Mouse (Mus musculus): ENCODE measurements around the gene Prpf18.

The Prpf18 gene

DNA sequence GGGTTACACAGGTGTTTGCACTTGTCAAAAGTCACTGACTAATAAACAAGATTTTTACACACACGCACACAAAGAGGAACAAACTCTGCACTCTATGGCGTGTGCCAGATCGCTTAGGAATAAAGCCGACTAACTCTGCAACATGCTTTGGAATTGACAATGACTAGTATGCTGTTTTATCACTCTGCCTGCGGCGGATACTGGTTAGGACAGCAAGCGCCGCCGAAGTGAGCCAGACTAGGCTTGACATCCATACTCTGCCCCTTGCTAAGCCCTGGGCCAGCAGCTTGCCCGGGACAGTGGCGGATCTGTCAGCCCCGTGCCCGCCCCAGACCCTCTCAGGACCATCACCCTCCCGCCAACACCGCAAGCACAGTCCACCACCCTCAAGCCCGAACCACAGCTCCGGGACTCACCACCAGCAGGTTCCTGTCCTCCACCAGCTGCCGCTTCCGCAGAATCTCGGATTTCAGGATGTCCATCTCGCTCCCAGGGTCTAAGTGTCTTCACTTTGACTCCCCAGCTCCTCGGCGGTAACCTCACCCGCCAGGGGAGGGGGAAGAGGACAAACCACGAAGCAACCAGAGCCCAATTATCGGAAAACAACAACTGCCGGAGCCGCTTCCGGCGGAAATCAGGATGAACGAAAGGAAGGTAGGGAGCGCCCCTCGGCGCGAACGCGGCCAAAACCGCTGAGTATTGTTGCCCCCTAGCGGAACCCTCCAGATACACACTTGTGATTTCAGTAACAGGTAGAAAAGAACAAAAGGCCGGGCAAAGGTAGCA, at the start of gene Prpf18:
Prpf18 (minus strand) TSS at position 614 of the 786 bp plus-strand sequence.
- in situ Hi-C loops (cut with MboI; ENCODE audit: low pct_unique_long_range_greater_than_20kb in 1 of 2, low sequenced_read_pairs in 2 of 2, unreplicated experiment in 1 of 2) = loop anchor here in 1 of 2 experiments (25.0 kb wide), 1 partner anchor 211 kb away; no protein-coding TSS in a partner anchor

DNA sequence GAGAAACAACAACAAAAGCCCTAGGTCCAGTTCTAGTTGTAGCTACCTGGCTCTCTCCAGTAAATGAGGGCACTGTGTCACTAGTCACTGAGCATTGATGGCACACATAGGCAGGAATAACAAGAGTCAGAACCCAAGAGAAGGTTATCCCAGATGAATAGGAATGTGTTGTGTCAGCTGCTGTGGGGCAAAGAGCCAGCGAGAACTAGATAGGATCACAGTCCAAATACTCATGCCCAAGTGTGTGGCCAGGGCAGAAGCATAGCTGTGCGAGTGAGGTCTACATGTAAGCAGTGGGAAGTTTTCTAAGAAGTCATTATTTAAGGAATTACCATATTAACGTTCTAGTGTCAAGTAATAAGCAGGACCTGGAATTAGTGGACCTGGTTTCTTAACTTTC, 28.0 kb upstream of the Prpf18 start:
- in situ Hi-C loops (cut with MboI; ENCODE audit: low pct_unique_long_range_greater_than_20kb in 1 of 2, low sequenced_read_pairs in 2 of 2, unreplicated experiment in 1 of 2) = no loop called here

DNA sequence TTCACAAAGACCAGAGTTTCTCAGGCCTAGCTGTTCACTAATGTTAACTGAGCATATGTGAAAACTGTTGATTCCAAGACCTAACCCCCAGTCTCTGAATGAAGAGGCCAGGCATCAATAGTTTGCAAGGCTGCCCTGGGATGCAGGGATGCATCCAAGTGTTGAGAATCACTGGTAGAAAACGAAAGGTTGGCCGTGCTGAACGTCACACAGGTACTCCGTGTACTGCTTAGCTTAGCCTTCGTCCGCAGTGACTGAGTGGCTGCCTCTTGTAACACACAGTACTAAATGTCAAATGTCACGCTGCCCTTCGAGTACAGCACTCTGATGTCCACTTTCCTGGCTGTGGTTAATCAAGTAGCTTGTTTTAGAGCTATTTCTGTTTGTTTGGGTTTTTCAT, 19.7 kb upstream of the Prpf18 start:
- in situ Hi-C loops (cut with MboI; ENCODE audit: low pct_unique_long_range_greater_than_20kb in 1 of 2, low sequenced_read_pairs in 2 of 2, unreplicated experiment in 1 of 2) = loop anchor here in 1 of 2 experiments (25.0 kb wide), 1 partner anchor 191 kb away; no protein-coding TSS in a partner anchor

DNA sequence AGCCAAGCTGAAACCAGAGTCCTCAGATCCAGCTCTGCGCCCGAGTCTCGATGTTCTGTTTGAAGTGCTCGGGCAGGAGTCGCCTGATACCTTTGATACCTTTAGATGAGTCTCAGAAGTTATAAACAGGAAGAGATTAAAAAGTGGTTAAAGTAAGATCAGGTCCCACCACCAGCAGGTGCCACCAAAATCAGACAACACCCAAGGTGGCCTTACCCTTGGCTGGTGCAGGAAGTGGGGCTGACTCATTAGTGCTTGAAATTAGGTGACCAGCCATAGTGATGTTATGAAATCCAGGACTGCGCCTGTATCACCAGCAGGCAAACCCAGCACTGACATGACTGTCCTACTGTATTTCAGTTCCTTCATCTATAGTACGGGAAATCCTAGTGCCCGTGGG, 17.8 kb upstream of the Prpf18 start:
- in situ Hi-C loops (cut with MboI; ENCODE audit: low pct_unique_long_range_greater_than_20kb in 1 of 2, low sequenced_read_pairs in 2 of 2, unreplicated experiment in 1 of 2) = loop anchor here in 1 of 2 experiments (25.0 kb wide), 1 partner anchor 193 kb away; no protein-coding TSS in a partner anchor

DNA sequence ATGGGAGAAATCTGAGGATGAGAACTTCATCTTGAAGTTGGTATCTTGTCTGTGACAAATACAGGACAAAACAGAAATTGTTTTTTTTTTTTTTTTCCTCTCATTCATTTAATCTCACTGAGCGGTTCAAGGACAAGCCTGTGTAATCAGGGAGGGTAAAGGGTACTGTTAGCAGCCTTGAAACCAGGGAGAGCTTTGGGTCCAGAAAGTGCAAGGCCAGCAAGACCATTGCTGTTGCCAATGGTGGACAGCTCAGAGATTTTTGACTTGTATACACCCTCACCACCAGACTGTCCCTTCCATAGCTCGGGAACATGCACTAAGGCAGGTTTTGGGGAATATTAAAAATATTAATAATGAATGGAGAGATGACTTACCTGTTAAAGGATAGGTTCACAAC, 16.7 kb upstream of the Prpf18 start:
- in situ Hi-C loops (cut with MboI; ENCODE audit: low pct_unique_long_range_greater_than_20kb in 1 of 2, low sequenced_read_pairs in 2 of 2, unreplicated experiment in 1 of 2) = loop anchor here in 1 of 2 experiments (25.0 kb wide), 1 partner anchor 194 kb away; no protein-coding TSS in a partner anchor

DNA sequence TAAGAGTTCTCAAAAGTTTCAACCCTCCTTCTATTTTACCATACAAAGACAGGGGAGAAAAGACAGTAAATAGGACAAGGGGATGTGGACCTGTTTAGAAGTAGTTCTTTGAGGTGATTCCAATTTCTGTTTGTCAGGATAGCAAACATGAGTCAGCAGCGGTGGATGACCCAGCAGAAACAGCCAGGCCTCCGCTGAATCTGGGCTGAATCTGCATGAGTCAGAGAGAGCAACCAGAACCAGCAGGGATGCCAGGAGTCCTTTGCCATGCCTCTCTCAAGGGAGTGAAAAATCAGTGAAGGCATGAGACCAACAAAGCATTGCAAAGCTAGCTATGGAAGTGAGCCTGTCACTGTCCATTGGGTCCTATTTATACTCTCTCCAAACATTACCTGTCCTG, 8.8 kb upstream of the Prpf18 start:
- in situ Hi-C loops (cut with MboI; ENCODE audit: low pct_unique_long_range_greater_than_20kb in 1 of 2, low sequenced_read_pairs in 2 of 2, unreplicated experiment in 1 of 2) = loop anchor here in 1 of 2 experiments (25.0 kb wide), 1 partner anchor 202 kb away; no protein-coding TSS in a partner anchor

DNA sequence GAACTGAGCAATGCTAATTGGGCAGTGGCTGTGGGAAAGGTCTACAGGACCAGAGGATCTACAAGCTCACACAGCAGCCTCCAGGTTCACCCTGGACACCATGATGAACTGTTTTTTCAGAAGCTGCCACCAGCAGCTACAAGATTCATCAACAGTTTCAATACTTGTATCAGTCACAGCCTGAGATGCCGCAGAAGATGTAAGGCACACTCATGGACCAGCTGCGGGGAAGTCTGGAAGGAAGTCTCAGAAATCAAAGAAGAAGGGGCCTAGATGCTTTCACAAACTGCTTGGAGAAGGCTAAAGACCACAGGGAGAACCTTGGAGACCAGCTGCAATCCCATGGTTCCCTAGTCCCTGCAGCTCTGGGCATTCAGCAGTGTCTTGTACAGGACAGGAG, 2.3 kb downstream of the Prpf18 start:
- in situ Hi-C loops (cut with MboI; ENCODE audit: low pct_unique_long_range_greater_than_20kb in 1 of 2, low sequenced_read_pairs in 2 of 2, unreplicated experiment in 1 of 2) = loop anchor here in 1 of 2 experiments (25.0 kb wide), 1 partner anchor 213 kb away; no protein-coding TSS in a partner anchor

DNA sequence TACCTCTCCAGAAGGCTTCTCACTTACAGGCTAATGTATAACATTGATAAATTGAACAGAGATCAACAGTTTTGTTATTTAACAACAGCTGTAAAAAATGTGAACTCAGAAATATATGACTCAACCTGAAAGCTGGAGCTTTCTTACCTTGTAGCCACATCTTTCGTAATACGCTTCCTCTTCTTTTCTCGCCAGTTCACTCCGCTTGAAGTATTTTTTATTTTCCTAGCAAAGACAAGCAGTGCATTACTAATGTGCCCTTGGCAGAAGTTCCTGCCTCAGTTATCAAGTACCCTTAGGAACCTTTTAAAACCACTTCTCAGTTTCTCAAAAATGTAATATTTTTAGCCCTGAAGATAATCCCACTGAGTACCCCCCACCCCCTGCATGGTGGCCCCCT, 3.8 kb downstream of the Prpf18 start:
- in situ Hi-C loops (cut with MboI; ENCODE audit: low pct_unique_long_range_greater_than_20kb in 1 of 2, low sequenced_read_pairs in 2 of 2, unreplicated experiment in 1 of 2) = no loop called here

DNA sequence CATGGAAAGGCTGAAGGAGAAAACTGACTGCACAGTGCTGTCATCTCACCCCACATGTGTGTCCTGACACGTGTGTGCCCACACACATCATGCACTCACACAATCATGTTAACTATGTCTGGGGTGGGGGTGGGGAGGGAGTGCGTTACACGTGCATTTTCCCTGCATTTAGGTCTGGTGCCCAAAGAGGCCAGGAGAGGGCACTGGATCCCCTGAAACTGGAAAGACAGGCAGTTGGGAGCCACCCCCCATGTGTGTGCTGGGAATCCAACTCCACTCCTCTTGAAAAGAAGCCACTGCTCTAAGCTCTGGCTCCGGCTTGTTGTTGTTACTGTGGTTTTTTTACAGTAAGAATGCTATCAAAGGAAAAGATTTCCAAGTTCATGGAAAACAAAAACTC, 6.8 kb downstream of the Prpf18 start:
- in situ Hi-C loops (cut with MboI; ENCODE audit: low pct_unique_long_range_greater_than_20kb in 1 of 2, low sequenced_read_pairs in 2 of 2, unreplicated experiment in 1 of 2) = no loop called here

DNA sequence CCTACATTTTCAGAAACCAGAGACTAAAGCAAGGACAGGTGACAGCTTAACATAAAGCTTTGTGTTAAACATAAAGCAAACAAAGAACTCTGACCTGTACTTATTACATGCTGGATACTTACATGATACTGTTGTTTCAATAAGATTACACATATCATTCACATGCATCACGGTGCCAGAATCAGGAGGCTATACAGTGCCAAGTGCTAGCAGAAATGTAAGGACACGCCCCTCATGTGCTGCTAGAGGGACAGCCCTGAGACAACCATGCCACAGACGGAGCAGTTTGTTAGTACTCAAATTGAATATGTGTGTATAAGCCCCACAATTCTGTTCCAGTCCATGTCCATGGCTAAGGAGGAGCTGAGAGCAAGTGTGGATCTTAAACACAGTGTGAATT, 13.7 kb downstream of the Prpf18 start:
- in situ Hi-C loops (cut with MboI; ENCODE audit: low pct_unique_long_range_greater_than_20kb in 1 of 2, low sequenced_read_pairs in 2 of 2, unreplicated experiment in 1 of 2) = loop anchor here in 1 of 2 experiments (10.0 kb wide), 1 partner anchor 133 kb away; no protein-coding TSS in a partner anchor

DNA sequence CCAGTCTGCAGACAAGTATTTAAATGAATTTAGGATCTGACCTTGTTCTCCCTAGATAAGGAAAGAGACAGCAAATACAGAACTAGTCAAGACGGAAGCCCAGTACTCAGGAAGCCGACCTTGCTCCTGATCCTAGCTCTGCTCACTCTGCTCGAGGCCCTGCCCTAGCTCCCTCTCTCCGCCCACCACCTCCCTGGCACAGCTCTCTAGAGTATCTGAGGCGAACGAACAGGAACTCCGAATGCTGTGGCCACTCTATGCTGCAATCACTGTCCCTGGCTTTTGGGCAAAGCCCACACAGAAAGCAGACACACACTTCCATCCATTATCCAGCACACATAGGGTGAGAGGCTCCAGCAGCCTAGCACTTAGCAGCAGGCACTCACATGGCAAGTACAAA, 15.3 kb downstream of the Prpf18 start:
- in situ Hi-C loops (cut with MboI; ENCODE audit: low pct_unique_long_range_greater_than_20kb in 1 of 2, low sequenced_read_pairs in 2 of 2, unreplicated experiment in 1 of 2) = loop anchor here in 1 of 2 experiments (10.0 kb wide), 1 partner anchor 132 kb away; no protein-coding TSS in a partner anchor

DNA sequence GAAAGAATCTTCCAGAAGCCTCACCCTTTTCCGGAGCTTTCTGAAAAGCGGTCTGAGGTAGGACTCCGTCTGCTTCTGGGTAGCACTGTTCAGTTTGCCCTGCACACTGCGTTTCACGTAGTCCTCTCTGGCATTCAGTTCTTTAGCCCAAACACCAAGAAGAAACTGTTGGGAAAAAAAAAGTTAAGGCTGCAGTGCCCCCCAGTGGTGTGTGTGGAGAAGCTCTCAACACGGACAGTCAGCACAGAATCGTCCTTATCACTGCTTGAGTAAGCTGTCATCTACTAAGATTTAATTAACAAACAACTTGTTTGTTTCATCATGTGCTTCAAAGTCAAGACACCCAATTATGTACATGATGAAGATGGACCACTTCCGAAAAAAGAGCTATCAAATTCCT, 16.1 kb downstream of the Prpf18 start:
- in situ Hi-C loops (cut with MboI; ENCODE audit: low pct_unique_long_range_greater_than_20kb in 1 of 2, low sequenced_read_pairs in 2 of 2, unreplicated experiment in 1 of 2) = loop anchor here in 1 of 2 experiments (10.0 kb wide), 1 partner anchor 131 kb away; no protein-coding TSS in a partner anchor

DNA sequence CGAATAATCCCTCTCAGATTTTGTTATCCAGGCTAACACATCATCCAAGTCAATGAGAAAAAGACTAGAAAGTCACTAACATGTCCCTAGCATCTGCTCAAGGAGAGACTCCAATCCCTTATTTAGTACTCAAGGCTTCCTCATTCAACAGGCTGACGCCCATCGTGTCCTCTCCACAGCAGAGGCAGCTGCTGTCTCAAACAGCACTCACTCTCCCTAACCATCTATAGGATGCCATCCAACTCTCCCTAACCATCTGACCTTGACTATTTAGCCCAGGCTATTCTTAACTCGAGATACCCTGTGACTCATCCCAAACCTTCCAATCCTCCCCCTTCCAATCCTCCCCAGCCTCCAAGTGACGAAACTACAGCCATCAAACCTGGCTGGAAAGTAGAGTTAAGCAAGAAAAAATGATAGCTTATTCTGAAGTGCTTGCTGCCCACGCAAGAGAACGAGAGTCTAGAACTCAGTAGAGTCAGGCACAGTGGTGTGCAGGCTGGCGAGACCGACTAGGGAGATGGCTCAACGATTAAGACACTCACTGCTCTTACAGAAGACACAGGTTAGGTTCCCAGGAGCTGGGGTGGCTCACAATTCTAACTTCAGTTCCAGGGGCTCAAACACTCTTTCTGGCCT, 21.6 kb downstream of the Prpf18 start:
- in situ Hi-C loops (cut with MboI; ENCODE audit: low pct_unique_long_range_greater_than_20kb in 1 of 2, low sequenced_read_pairs in 2 of 2, unreplicated experiment in 1 of 2) = loop anchor here in 1 of 2 experiments (10.0 kb wide), 1 partner anchor 126 kb away; no protein-coding TSS in a partner anchor

DNA sequence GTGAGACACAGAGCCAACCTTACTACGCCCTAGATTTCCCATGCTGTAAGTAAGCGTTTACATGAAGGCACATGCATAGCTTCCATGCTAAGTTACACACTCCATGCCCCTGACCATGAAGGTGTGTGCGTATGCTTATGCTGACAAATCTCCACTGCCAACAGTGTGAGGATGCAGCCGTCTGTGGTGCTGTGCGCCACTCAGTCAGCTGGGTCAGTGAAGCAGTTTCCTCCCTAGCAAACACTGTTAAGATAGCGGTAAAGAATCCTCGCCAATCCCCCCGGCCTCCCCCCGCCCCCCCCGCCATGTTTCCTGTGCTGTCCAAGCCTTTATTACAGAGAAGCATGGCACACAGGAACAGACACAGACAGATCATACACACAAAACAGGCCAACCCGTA, 22.4 kb downstream of the Prpf18 start:
- in situ Hi-C loops (cut with MboI; ENCODE audit: low pct_unique_long_range_greater_than_20kb in 1 of 2, low sequenced_read_pairs in 2 of 2, unreplicated experiment in 1 of 2) = no loop called here

DNA sequence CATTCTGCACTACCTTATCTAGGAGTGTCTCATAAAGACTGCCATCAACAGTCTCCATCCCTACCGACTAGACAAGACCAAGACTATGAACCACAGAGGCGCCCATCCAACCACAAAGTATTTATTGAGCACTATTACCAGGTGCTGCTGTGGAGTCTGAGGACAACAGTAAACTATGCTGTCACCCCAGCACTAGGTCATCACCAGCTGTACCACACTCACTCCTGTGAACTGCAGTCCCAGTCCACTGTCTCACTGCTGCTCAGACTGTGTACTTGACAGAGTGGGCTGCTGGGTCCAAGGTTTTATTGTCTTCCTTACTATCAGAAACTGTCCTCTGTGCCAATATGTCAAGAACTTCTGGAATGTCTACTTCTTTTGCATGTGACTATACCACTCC, 23.0 kb downstream of the Prpf18 start:
- in situ Hi-C loops (cut with MboI; ENCODE audit: low pct_unique_long_range_greater_than_20kb in 1 of 2, low sequenced_read_pairs in 2 of 2, unreplicated experiment in 1 of 2) = no loop called here

DNA sequence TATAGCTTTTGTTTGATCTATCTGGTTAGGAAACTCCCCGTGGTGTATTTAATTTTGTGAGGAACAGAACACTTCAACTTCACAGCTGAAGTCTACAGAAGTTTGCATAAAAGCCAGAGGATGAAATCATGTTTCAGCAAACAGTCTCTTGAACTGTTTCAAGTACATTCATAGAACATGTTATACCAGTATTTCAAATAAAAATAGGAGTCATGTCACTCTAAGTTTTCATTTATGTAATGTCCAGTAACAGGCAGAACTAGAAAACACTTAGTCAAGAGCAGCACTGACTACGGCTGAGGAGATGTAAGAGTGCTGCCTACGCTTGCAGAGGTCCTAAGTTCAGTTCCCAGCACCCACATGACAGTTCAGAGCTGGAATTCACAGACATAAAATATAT, 25.0 kb downstream of the Prpf18 start:
- in situ Hi-C loops (cut with MboI; ENCODE audit: low pct_unique_long_range_greater_than_20kb in 1 of 2, low sequenced_read_pairs in 2 of 2, unreplicated experiment in 1 of 2) = no loop called here

DNA sequence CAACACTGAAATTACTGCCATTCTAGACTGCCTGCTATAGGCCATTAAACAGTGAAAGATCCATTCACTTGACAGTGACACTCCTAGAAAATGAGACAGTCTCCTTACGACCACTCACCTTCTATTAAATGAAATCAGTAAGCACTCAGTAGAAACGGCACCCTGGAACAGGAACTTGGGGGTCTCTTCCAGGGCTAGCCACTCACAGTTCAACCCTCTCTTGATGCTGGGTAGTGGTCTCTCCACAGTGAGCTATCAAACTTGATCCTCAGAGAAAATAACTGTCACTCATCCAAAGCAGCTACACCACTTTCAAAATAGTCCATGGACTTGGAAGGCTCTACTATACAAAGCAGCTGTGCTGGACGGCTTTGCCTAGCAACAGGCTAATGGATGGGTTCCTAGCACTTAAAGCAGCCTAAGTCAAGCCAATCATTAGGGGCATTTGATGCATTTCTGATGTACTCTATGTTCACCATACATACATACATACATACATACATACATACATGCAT, 30.4 kb downstream of the Prpf18 start:
- in situ Hi-C loops (cut with MboI; ENCODE audit: low pct_unique_long_range_greater_than_20kb in 1 of 2, low sequenced_read_pairs in 2 of 2, unreplicated experiment in 1 of 2) = no loop called here

DNA sequence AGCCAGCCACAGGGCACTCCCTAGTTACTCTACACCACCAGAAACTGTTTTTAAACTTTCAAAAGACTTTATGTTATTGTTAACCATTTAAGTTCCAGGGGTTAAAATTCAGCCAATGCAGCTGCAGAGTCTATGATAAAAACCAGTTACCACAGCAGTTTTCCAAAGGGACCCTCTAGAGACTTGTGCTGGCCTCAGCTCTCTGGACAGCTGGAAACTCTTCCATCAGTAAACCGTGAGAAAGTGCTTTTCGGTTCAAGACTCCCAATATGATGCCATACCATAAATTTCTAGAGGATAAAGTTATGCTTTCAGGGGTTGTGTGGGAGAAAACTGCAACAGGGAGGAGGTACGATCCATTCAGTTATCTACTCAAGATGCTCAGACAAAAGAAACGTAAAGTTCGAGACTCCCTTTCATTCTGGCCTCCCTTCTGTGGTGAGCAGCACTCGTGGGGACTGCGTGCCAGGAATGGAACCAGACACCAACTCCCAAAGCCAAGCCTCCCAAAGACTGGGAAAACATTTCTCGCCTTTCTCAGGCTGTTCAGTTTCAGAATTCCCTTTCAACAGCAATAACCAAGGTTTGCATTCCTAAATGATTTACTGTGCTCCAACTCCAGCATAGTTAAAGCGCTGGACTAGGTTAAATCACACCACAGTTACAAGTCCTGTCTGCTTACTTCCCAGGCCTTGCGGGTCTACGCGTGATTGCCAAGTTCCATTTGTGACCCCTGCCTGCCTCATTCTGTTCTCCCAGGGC, 31.1 kb downstream of the Prpf18 start:
- in situ Hi-C loops (cut with MboI; ENCODE audit: low pct_unique_long_range_greater_than_20kb in 1 of 2, low sequenced_read_pairs in 2 of 2, unreplicated experiment in 1 of 2) = no loop called here

All from mouse embryonic stem cell (cell line).